Mouse (Mus musculus): ENCODE measurements around the gene D630045J12Rik. TPM values are rescaled to one million over a fixed set of nuclear protein-coding genes. Genes with fewer than 3 reads are reported as not detected.

D630045J12Rik gene
- polyA plus RNA-seq, 1 experiment = 0.20 TPM

GRCm38 (mm10) chr6:38165385-38165784 lies 88.4 kb downstream of the D630045J12Rik start:
- Histone ChIP-seq H3K4me1 (ENCODE audit: control insufficient read depth, insufficient read depth, low read length) (no peaks in the 10 kb centered on the region), H3K27ac (ENCODE audit: insufficient read depth, low read depth, low read length) (no peak overlapping the region), H3K4me3 (ENCODE audit: insufficient read depth, low read length) (no peak overlapping the region)
- TF ChIP-seq POLR2A (IDR thresholded peaks at IDR 0.05; ENCODE audit: borderline replicate concordance, low read depth, low read length) (no peak), CTCF (IDR thresholded peaks at IDR 0.05; ENCODE audit: low read depth, low read length) (no peak)

DNA sequence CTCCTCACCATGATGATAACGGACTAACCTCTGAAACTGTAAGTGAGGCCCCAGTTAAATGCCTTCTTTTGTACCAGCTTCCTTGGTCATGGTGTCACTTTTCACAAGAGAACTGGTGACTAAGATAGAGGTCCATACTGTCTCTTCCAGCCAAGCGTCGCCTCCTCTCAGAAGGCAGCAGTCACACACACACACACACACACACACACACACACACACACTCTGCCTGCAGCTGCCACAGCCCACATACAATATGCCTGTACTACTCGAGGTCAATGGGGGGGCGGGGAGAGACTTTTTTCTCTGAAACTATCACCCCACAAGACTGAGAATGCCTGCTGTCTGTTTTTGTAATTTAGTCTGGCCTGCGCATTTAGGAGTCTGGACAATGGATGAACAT lies 89.1 kb downstream of the D630045J12Rik start:
- no peak for TF ChIP-seq POLR2A (IDR thresholded peaks at IDR 0.05; ENCODE audit: borderline replicate concordance, low read depth, low read length)
- no peak for TF ChIP-seq CTCF (IDR thresholded peaks at IDR 0.05; ENCODE audit: low read depth, low read length)
- H3K4me1 ChIP-seq (ENCODE audit: control insufficient read depth, insufficient read depth, low read length) = no peaks in the 10 kb centered on the region
- H3K27ac ChIP-seq (ENCODE audit: insufficient read depth, low read depth, low read length) = no peak overlapping the region
- no peak overlapping the region for H3K4me3 ChIP-seq (ENCODE audit: insufficient read depth, low read length)

- TF ChIP-seq POLR2A (IDR thresholded peaks at IDR 0.05; ENCODE audit: borderline replicate concordance, low read depth, low read length) (no peak), CTCF (IDR thresholded peaks at IDR 0.05; ENCODE audit: low read depth, low read length) (no peak)
- Histone ChIP-seq H3K27ac (ENCODE audit: insufficient read depth, low read depth, low read length) (no peak overlapping the region), H3K4me1 (ENCODE audit: control insufficient read depth, insufficient read depth, low read length) (no peaks in the 10 kb centered on the region), H3K4me3 (ENCODE audit: insufficient read depth, low read length) (no peak overlapping the region)
Observed at GRCm38 (mm10) chr6:38162825-38163504, 90.8 kb downstream of the D630045J12Rik start.

DNA sequence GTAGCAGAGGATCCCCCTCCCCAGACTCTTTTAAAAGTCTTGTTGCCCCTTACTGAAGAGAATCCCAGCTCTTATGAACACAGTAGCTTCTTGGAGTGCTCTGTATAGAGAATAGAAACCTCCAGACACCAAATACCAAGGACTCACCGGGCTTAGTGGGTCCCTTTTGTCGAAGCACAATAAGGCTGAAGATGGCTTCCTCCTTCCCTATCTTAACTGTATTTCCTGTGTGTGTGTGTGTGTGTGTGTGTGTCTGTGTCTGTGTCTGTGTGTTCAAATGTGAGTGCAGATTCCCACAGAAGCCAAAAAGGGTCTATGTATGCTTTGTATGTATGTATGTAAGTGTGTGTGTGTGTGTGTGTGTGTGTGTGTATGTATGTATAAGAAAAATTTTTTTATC lies 93.3 kb downstream of the D630045J12Rik start:
- no peak for TF ChIP-seq CTCF (IDR thresholded peaks at IDR 0.05; ENCODE audit: low read depth, low read length)
- TF ChIP-seq POLR2A (IDR thresholded peaks at IDR 0.05; ENCODE audit: borderline replicate concordance, low read depth, low read length) = no peak
- H3K4me3 ChIP-seq (ENCODE audit: insufficient read depth, low read length) = no peak overlapping the region
- H3K27ac ChIP-seq (ENCODE audit: insufficient read depth, low read depth, low read length) = no peak overlapping the region
- no peaks in the 10 kb centered on the region for H3K4me1 ChIP-seq (ENCODE audit: control insufficient read depth, insufficient read depth, low read length)

GRCm38 (mm10) chr6:38160102-38160501 lies 93.7 kb downstream of the D630045J12Rik start:
- no peaks in the 10 kb centered on the region for H3K4me1 ChIP-seq (ENCODE audit: control insufficient read depth, insufficient read depth, low read length)
- no peak overlapping the region for H3K27ac ChIP-seq (ENCODE audit: insufficient read depth, low read depth, low read length)
- TF ChIP-seq POLR2A (IDR thresholded peaks at IDR 0.05; ENCODE audit: borderline replicate concordance, low read depth, low read length) (no peak), CTCF (IDR thresholded peaks at IDR 0.05; ENCODE audit: low read depth, low read length) (no peak)
- H3K4me3 ChIP-seq (ENCODE audit: insufficient read depth, low read length) = no peak overlapping the region

DNA sequence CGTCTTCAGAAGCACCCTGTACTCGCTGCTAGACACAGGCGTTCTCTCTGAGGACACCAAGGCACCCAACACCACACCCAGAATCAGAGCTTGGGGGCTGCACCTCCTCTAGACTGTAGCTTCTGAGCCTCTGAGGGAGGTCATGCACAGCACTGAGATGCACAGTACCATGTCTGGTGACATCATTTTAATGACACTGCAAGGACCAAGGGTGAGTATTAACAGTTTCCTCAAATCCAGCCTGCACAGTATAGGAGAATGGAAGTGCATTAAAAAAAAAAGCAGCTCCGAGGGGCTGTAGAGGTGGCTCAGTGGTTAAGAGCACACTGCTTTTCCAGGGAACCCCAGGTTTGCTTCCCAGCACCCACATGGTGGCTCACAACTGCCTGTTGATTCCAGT lies 94.2 kb downstream of the D630045J12Rik start:
- TF ChIP-seq POLR2A (IDR thresholded peaks at IDR 0.05; ENCODE audit: borderline replicate concordance, low read depth, low read length) = no peak
- H3K4me3 ChIP-seq (ENCODE audit: insufficient read depth, low read length) = no peak overlapping the region
- H3K27ac ChIP-seq (ENCODE audit: insufficient read depth, low read depth, low read length) = no peak overlapping the region
- H3K4me1 ChIP-seq (ENCODE audit: control insufficient read depth, insufficient read depth, low read length) = no peaks in the 10 kb centered on the region

GRCm38 (mm10) chr6:38157925-38158324 lies 95.9 kb downstream of the D630045J12Rik start:
- Histone ChIP-seq H3K27ac (ENCODE audit: insufficient read depth, low read depth, low read length) (no peak overlapping the region), H3K4me3 (ENCODE audit: insufficient read depth, low read length) (no peak overlapping the region), H3K4me1 (ENCODE audit: control insufficient read depth, insufficient read depth, low read length) (no peaks in the 10 kb centered on the region)
- TF ChIP-seq POLR2A (IDR thresholded peaks at IDR 0.05; ENCODE audit: borderline replicate concordance, low read depth, low read length) (no peak), CTCF (IDR thresholded peaks at IDR 0.05; ENCODE audit: low read depth, low read length) (no peak)

DNA sequence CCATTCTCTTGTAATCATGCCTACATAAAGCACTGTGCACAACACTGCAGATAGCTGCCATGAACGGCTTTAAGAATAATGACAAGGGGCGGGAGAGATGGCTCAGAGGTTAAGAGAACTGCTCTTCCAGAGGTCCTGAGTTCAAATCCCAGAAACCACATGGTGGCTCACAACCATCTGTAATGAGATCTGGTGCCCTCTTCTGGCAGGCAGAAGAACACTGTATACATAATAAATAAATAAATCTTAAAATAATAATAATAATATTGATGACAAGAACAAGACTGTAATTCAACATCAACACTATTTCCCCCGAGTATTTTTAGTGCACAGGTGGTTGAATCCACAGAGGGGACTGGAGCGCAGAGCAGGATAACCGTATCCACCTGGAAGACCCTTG lies 97.6 kb downstream of the D630045J12Rik start:
- Histone ChIP-seq H3K4me1 (ENCODE audit: control insufficient read depth, insufficient read depth, low read length) (no peaks in the 10 kb centered on the region), H3K4me3 (ENCODE audit: insufficient read depth, low read length) (no peak overlapping the region)
- TF ChIP-seq POLR2A (IDR thresholded peaks at IDR 0.05; ENCODE audit: borderline replicate concordance, low read depth, low read length) (no peak), CTCF (IDR thresholded peaks at IDR 0.05; ENCODE audit: low read depth, low read length) (no peak)

DNA sequence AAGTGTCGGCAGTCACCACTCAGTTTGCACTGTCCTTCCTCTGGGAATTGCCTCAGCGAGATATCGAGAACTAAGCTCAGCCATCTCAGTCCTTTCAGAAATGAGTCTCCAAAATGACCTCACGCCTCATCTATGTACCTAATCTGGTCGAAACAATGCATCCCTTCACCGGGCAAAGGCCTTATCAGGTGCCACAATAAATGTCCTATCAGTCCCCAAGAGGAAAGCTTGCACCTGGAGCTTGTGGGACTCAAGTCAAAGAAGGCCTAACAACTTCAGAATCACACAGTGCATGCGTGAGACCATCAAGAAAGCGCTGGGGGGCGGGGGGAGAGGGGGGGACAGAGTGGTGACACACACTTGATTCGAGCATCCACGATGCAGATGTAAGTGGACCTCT lies 101.5 kb downstream of the D630045J12Rik start:
- Histone ChIP-seq H3K4me1 (ENCODE audit: control insufficient read depth, insufficient read depth, low read length) (no peaks in the 10 kb centered on the region), H3K27ac (ENCODE audit: insufficient read depth, low read depth, low read length) (no peak overlapping the region), H3K4me3 (ENCODE audit: insufficient read depth, low read length) (no peak overlapping the region)
- TF ChIP-seq CTCF (IDR thresholded peaks at IDR 0.05; ENCODE audit: low read depth, low read length) (no peak), POLR2A (IDR thresholded peaks at IDR 0.05; ENCODE audit: borderline replicate concordance, low read depth, low read length) (no peak)

More for the DNA sequence above, 97.6 kb downstream of the D630045J12Rik start:
- H3K27ac ChIP-seq (ENCODE audit: insufficient read depth, low read depth, low read length) = no peak overlapping the region

- Histone ChIP-seq H3K27ac (ENCODE audit: insufficient read depth, low read depth, low read length) (no peak overlapping the region), H3K4me3 (ENCODE audit: insufficient read depth, low read length) (no peak overlapping the region), H3K4me1 (ENCODE audit: control insufficient read depth, insufficient read depth, low read length) (no peaks in the 10 kb centered on the region)
- TF ChIP-seq CTCF (IDR thresholded peaks at IDR 0.05; ENCODE audit: low read depth, low read length) = no peak
- TF ChIP-seq POLR2A (IDR thresholded peaks at IDR 0.05; ENCODE audit: borderline replicate concordance, low read depth, low read length) = no peak
Observed at GRCm38 (mm10) chr6:38149483-38149882, 104.3 kb downstream of the D630045J12Rik start.

All from bone marrow macrophage, adult 2 months (primary cell).